Mouse (Mus musculus) hindbrain, embryonic 16.5 days (tissue): ENCODE data around the gene Rad50. TPM values are rescaled to one million over a fixed set of nuclear protein-coding genes. Genes with fewer than 3 reads are reported as not detected.

Experiments
- ATAC-seq: fragments of 200-750 bp; cut with Nextera tagmentation; 2 replicates; pipeline ENCODE4 v1.8.0; 2017; ENCODE audit warnings: moderate TSS enrichment, moderate library complexity
- H3K27ac ChIP-seq: fragments of 300-500 bp; sonication (generic); 2 replicates; pipeline ENCODE4 v1.5.1; 2014; ENCODE audit warnings: low read depth, mild to moderate bottlenecking, control low read depth, low read length, moderate library complexity
- H3K27me3 ChIP-seq: fragments of 300-500 bp; sonication (generic); replicated peaks from 2 replicates; pipeline ENCODE4 v1.6.1; 2014; ENCODE audit warnings: low read length; ENCODE audit not compliant: control insufficient read depth, insufficient read depth
- H3K36me3 ChIP-seq: fragments of 300-500 bp; sonication (generic); 2 replicates; pipeline ENCODE4 v1.6.1; 2014; ENCODE audit warnings: mild to moderate bottlenecking, low read length, moderate library complexity, mixed read lengths; ENCODE audit not compliant: control insufficient read depth, insufficient read depth
- H3K4me1 ChIP-seq: fragments of 300-500 bp; sonication (generic); 2 replicates; pipeline ENCODE4 v1.6.1; 2014; ENCODE audit warnings: low read depth, low read length; ENCODE audit not compliant: control insufficient read depth, insufficient read depth
- H3K4me2 ChIP-seq: fragments of 300-500 bp; sonication (generic); 2 replicates; pipeline ENCODE4 v1.6.1; 2014; ENCODE audit warnings: mild to moderate bottlenecking, low read length, control low read depth, moderate library complexity
- H3K4me3 ChIP-seq: fragments of 300-500 bp; sonication (generic); 2 replicates; pipeline ENCODE4 v1.5.1; 2014; ENCODE audit warnings: mild to moderate bottlenecking, low read length, control low read depth, moderate library complexity
- H3K9ac ChIP-seq: fragments of 300-500 bp; sonication (generic); 2 replicates; pipeline ENCODE4 v1.6.1; 2014; ENCODE audit warnings: low read depth, mild to moderate bottlenecking, control low read depth, low read length, moderate library complexity
- H3K9me3 ChIP-seq: fragments of 300-500 bp; sonication (generic); 2 replicates; pipeline ENCODE4 v1.6.1; 2014; ENCODE audit warnings: mild to moderate bottlenecking, low read length, moderate library complexity; ENCODE audit not compliant: control insufficient read depth
- WGBS: fragments of 180-500 bp; shearing (Covaris S2); extraction: QIAGEN DNeasy Blood & Tissue Kit; methylation state at CpG from one replicate; pipeline ENCODE4 v1.1.7; 2014; 5-methylcytosine and 5-hydroxymethylcytosine counted together
- polyA plus RNA-seq: library from polyadenylated mRNA; unstranded; fragments of >200 nt; fragmentation: Nextera tagmentation; extraction: Ambion mirVana; gene quantifications from 2 replicates; pipeline ENCODE4 v1.2.1, GENCODE M21; 2015

The Rad50 gene
- polyA plus RNA-seq, 1 experiment from 2014 or later, result 12.3 TPM

DNA sequence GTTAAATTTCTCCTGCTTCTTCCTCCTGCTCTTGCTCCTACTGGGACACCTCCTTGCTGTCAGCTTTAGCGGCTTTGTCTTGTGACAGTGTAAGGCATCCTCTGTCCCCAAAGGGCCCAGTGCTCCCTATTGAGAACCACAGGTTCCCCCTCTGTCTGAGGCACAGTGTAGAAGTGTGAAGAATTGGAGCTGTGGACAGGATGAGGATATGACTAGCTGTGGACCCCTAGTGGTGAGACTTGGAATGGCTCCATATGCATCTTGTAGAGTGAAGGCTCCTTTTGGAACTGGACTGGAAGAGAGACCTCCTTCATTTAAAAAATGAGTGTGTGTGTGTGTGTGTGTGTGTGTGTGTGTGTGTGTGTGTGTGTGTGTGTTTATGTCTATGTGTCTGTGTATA is 79.3 kb downstream of the Rad50 start:
- H3K4me3 ChIP-seq, result no peak overlapping the region
- WGBS, result 6% methylated on average over 1 of the region's 1 CpGs
- H3K4me1 ChIP-seq, result no peaks in the 10 kb centered on the region
- no peak overlapping the region for H3K9ac ChIP-seq
- no peak overlapping the region for H3K27ac ChIP-seq
- H3K9me3 ChIP-seq, result no peaks in the 10 kb centered on the region
- no peak; the same call in 1 of the 2 replicates for ATAC-seq
- no peak overlapping the region for H3K4me2 ChIP-seq
- no peaks in the 10 kb centered on the region for H3K27me3 ChIP-seq
- no peaks in the 10 kb centered on the region for H3K36me3 ChIP-seq

DNA sequence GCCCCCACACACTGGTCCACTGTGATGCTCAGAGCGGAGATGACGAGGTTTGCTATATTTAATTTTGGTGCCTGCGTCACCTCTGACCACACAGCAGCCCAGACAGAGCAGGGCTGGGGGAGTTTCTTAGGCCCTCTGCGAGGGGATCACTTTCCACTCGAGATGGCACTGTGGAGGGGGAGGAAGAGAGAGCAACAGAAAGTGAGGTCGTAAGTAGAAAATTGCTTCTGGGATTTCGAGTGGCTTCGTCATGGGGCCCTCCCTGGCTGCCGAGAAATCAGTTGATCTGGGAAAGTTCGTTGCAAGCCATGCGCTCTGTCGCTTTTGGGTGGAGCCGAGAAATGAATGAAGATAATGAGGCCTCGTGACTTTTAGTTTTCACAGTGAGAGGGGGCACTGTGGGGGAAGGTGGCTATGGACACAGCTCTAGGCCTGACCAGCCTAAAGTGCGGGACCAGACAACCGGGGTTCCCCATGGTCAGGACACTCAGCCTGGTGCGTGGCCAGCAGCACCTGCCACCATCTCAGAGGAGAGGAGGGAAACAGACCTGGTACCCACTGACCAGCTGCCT is 80.2 kb downstream of the Rad50 start:
- no peaks in the 10 kb centered on the region for H3K9me3 ChIP-seq
- H3K36me3 ChIP-seq, result no peaks in the 10 kb centered on the region
- ATAC-seq, result no peak
- H3K27me3 ChIP-seq, result no peaks in the 10 kb centered on the region
- 74% methylated on average over 17 of the region's 17 CpGs for WGBS
- H3K4me2 ChIP-seq, result no peak overlapping the region
- H3K4me3 ChIP-seq, result no peak overlapping the region
- H3K27ac ChIP-seq, result no peak overlapping the region
- no peak overlapping the region for H3K9ac ChIP-seq
- H3K4me1 ChIP-seq, result no peaks in the 10 kb centered on the region

DNA sequence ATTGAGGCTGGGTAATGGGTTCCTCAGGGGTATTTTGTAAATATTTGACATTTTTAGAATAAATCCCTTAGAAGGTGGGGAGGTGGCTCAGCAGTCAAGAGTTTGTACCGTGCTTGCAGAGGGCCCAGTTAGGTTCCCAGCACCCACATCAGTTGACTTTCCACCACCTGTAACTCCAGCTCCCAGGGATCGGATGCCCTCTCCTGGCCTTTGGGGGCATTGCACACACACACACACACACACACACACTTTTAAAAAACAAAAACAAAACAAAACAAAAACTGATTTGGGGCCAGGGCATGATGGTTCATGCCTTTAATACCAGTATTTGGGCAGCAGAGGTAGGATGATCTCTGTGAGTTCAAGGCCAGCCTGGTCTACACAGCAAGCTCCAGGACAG is 83.0 kb downstream of the Rad50 start:
- ATAC-seq, result no peak
- H3K27ac ChIP-seq, result no peak overlapping the region
- no peaks in the 10 kb centered on the region for H3K27me3 ChIP-seq
- H3K4me1 ChIP-seq, result no peaks in the 10 kb centered on the region
- H3K9ac ChIP-seq, result no peak overlapping the region
- H3K4me3 ChIP-seq, result no peak overlapping the region
- 96% methylated on average over 2 of the region's 2 CpGs for WGBS
- H3K36me3 ChIP-seq, result no peaks in the 10 kb centered on the region
- H3K4me2 ChIP-seq, result no peak overlapping the region
- H3K9me3 ChIP-seq, result no peaks in the 10 kb centered on the region

DNA sequence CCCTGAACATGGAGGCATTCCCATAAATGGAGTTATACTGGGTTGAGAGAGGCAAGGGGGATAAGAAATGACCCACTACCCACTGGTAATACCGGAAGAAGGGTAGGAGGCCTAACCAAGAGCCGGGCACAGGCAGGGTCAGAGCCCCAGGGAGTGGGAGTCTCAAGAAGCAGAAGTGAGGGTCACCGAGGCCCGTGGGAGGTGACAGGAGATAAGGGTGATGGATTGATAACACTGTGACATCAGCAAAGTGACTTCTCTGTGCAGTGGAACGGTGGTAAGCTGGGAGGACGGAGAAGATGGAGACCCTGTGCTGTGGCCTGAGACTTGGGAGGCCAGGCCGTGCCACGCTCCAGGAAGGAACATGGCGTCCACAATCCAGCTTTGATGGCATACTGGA is 83.5 kb downstream of the Rad50 start:
- H3K36me3 ChIP-seq, result no peaks in the 10 kb centered on the region
- H3K4me2 ChIP-seq, result no peak overlapping the region
- H3K27ac ChIP-seq, result no peak overlapping the region
- H3K4me3 ChIP-seq, result no peak overlapping the region
- no peaks in the 10 kb centered on the region for H3K27me3 ChIP-seq
- H3K9ac ChIP-seq, result no peak overlapping the region
- WGBS, result 96% methylated on average over 9 of the region's 9 CpGs
- no peaks in the 10 kb centered on the region for H3K9me3 ChIP-seq
- ATAC-seq, result no peak
- H3K4me1 ChIP-seq, result no peaks in the 10 kb centered on the region

DNA sequence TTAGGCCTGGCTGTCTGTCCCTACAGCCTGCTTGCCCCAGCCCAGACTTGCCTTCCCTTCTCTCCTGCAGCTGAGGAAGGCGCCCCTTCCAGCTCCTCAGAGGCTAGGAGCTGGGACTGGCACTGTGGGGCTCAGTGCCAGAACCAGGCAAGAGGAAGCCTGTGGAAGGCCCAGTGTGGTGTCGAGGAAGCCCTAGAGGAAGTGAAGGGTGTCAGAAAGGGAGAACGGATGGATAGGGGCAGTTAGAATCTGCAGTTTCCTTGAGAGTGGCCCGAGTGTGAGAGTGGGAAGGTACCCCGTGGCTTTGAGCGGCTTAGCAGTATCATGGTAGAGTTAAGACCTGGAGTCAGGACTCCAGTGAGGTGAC is 84.7 kb downstream of the Rad50 start:
- no peaks in the 10 kb centered on the region for H3K27me3 ChIP-seq
- no peak overlapping the region for H3K4me3 ChIP-seq
- no peak overlapping the region for H3K4me2 ChIP-seq
- H3K9me3 ChIP-seq, result no peaks in the 10 kb centered on the region
- H3K4me1 ChIP-seq, result no peaks in the 10 kb centered on the region
- no peak overlapping the region for H3K27ac ChIP-seq
- H3K9ac ChIP-seq, result no peak overlapping the region
- ATAC-seq, result no peak
- 80% methylated on average over 6 of the region's 6 CpGs for WGBS
- no peaks in the 10 kb centered on the region for H3K36me3 ChIP-seq

DNA sequence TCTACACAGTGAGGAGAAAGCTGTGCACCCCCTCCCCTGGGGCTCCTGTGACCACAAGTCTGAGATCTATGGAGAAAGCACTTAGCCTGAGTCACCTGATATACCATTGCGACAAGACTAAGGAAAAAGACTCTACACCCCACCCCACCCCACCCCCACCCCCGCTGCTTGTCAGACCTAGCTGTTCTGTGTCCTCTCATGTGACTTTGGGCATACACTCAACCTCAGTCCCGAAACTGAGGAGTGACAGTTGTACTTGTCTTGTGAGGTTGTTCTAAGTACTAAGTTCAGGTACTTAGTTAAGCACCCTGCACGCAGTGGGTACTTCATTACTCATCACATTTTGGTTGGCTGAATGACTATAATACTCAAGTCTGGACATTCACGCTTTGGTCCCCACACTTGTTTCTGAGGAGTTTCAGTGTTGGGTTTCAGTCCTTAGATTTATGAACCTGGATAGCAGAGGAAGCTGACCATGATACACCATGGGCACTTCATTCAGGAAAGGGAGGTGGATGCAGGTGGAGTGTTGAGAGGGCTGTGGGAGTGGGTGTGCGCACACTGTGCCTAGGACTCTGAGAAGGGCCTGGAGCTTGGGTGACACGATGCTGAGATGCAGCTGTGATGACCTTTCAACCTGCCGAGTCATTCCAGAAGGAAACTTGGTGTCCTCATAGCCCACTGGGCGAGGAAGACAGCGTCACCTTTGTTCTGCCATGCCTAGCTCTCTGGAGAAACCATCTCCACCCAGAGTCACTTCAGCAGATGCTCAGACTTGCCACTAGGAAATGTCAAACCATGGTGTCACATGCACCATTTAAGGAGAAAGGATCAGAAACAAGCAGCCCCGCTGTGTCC is 85.3 kb downstream of the Rad50 start:
- H3K9ac ChIP-seq, result no peak overlapping the region
- H3K4me3 ChIP-seq, result no peak overlapping the region
- no peak for ATAC-seq
- no peaks in the 10 kb centered on the region for H3K36me3 ChIP-seq
- no peaks in the 10 kb centered on the region for H3K4me1 ChIP-seq
- no peaks in the 10 kb centered on the region for H3K27me3 ChIP-seq
- no peaks in the 10 kb centered on the region for H3K9me3 ChIP-seq
- H3K27ac ChIP-seq, result no peak overlapping the region
- WGBS, result 92% methylated on average over 11 of the region's 11 CpGs
- no peak overlapping the region for H3K4me2 ChIP-seq

DNA sequence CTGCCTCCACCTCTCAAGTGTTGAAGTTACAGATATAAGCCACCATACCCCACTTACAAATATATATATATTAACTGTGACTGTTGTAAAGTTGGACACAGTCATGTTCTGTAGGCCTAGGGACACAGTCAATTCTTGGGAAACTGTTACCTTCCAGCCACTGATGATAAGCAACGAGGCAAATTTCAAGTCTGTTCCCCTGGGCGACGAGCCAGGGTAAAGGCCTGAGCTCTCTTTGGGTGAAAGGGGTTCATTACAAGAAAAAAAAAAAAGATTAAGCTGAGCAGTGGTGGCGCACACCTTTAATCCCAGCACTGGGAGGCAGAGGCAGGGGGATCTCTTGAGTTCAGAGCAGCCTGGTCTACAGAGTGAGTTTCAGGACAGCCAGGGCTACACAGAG is 87.0 kb downstream of the Rad50 start:
- Histone ChIP-seq H3K4me1 (no peaks in the 10 kb centered on the region), H3K9me3 (no peaks in the 10 kb centered on the region), H3K4me3 (no peak overlapping the region), H3K27ac (no peak overlapping the region), H3K36me3 (no peaks in the 10 kb centered on the region), H3K4me2 (no peak overlapping the region), H3K9ac (no peak overlapping the region), H3K27me3 (no peaks in the 10 kb centered on the region)
- WGBS, result 88% methylated on average over 4 of the region's 4 CpGs
- no peak for ATAC-seq

DNA sequence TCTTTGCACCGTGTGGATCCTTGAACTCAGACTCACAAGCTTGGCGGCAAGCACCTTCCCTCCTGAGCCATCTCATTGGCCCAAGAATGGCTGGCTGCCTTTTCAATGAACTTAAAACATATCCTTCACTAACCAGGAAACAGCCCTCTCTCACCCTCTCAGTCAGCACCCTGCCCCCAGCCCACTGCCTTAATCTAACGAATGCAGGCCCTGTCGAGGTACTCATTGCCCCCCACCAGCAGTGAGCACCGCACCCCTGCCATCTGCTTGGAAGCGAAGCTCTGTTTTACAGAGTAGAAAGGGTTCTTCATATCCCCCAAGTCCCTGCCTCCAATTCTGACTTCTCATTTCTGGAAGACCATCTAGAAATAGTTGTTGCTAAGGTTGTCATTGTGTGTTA is 87.7 kb downstream of the Rad50 start:
- Histone ChIP-seq H3K4me2 (no peak overlapping the region), H3K36me3 (no peaks in the 10 kb centered on the region), H3K9ac (no peak overlapping the region), H3K27me3 (no peaks in the 10 kb centered on the region), H3K9me3 (no peaks in the 10 kb centered on the region), H3K4me1 (no peaks in the 10 kb centered on the region), H3K27ac (no peak overlapping the region), H3K4me3 (no peak overlapping the region)
- ATAC-seq, result no peak
- 72% methylated on average over 6 of the region's 6 CpGs for WGBS

DNA sequence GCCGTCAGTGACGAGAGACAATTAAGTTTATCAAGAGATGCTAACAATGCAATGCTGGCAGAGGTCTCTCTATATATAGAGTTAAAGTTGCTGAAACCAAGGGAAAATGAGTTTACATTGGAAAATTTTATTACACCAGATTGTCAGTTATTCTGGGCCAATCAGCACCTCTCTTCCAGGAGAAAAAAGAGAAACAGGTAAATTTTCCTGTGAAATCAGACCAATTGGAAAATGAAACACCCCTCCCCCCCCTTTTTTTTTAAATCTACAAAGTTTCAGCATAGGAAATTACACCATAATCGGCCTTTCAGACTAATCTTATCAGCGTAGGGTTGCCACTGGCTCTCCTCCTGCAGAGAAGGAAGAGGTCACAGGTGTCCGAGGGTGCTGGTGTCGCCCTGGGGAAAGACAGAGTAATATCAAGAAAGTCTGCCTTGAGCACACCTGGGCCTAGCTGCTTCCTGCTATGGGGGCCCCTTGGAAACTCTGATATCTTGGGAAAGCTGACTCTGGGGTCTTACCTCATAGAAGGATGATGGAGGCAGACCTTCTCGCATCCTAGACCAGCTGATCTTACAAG is 88.4 kb downstream of the Rad50 start, which contains the start of gene Il4:
Il4 (minus strand) TSS at position 51 of the 580 bp plus-strand sequence.
- Histone ChIP-seq H3K9ac (no peak within 1 kb of the TSS), H3K36me3 (no peaks in the 10 kb centered on the region), H3K4me3 (no peak within 1 kb of the TSS), H3K4me2 (no peak within 1 kb of the TSS), H3K9me3 (no peaks in the 10 kb centered on the region), H3K27ac (no peak within 1 kb of the TSS), H3K4me1 (no peaks in the 10 kb centered on the region), H3K27me3 (no peaks in the 10 kb centered on the region)
- no peak for ATAC-seq
- WGBS, result 90% methylated on average over 7 of the region's 7 CpGs
